Mouse (Mus musculus): ENCODE measurements around the gene Atp8b4. TPM values are rescaled to one million over a fixed set of nuclear protein-coding genes. Genes with fewer than 3 reads are reported as not detected.

Gene Atp8b4
- polyA plus RNA-seq, 1 experiment from 2014 or later = 0.13 TPM

- 90% methylated on average over 5 of the region's 5 CpGs for WGBS
Observed at GRCm38 (mm10) chr2:126358741-126359140, 141.7 kb downstream of the Atp8b4 start.

GRCm38 (mm10) chr2:126355259-126355658, 145.2 kb downstream of the Atp8b4 start:
- H3K9ac ChIP-seq (replicated peaks; ENCODE audit: low read length) = no peak overlapping the region
- H3K9me3 ChIP-seq (ENCODE audit: control insufficient read depth, low read length) = no peaks in the 10 kb centered on the region
- DNase-seq = no peak
- no peaks in the 10 kb centered on the region for H3K27me3 ChIP-seq (ENCODE audit: control insufficient read depth, insufficient read depth, low read length)
- H3K4me2 ChIP-seq (ENCODE audit: low read length) = no peak overlapping the region
- no peaks in the 10 kb centered on the region for H3K4me1 ChIP-seq (ENCODE audit: control insufficient read depth, insufficient read depth, low read length)
- WGBS = 94% methylated on average over 2 of the region's 2 CpGs
- H3K27ac ChIP-seq (replicated peaks; ENCODE audit: low read depth, low read length) = no peak overlapping the region
- no peak overlapping the region for H3K4me3 ChIP-seq (replicated peaks; ENCODE audit: low read depth, low read length)
- no peaks in the 10 kb centered on the region for H3K36me3 ChIP-seq (ENCODE audit: control insufficient read depth, insufficient read depth, low read length)
- ATAC-seq (ENCODE audit: low FRiP score, low TSS enrichment) = no peak

More at GRCm38 (mm10) chr2:126358741-126359140, 141.7 kb downstream of the Atp8b4 start:
- no peak for ATAC-seq (ENCODE audit: low FRiP score, low TSS enrichment)
- H3K9ac ChIP-seq (replicated peaks; ENCODE audit: low read length) = no peak overlapping the region
- H3K36me3 ChIP-seq (ENCODE audit: control insufficient read depth, insufficient read depth, low read length) = no peaks in the 10 kb centered on the region
- H3K4me2 ChIP-seq (ENCODE audit: low read length) = no peak overlapping the region
- no peaks in the 10 kb centered on the region for H3K27me3 ChIP-seq (ENCODE audit: control insufficient read depth, insufficient read depth, low read length)
- H3K4me1 ChIP-seq (ENCODE audit: control insufficient read depth, insufficient read depth, low read length) = no peaks in the 10 kb centered on the region
- DNase-seq = no peak
- H3K4me3 ChIP-seq (replicated peaks; ENCODE audit: low read depth, low read length) = no peak overlapping the region
- H3K9me3 ChIP-seq (ENCODE audit: control insufficient read depth, low read length) = no peaks in the 10 kb centered on the region
- H3K27ac ChIP-seq (replicated peaks; ENCODE audit: low read depth, low read length) = no peak overlapping the region

- H3K4me3 ChIP-seq (replicated peaks; ENCODE audit: low read depth, low read length) = no peak overlapping the region
- H3K9ac ChIP-seq (replicated peaks; ENCODE audit: low read length) = no peak overlapping the region
- ATAC-seq (ENCODE audit: low FRiP score, low TSS enrichment) (no peak), DNase-seq (no peak)
- H3K4me2 ChIP-seq (ENCODE audit: low read length) = no peak overlapping the region
- WGBS = 83% methylated on average over 1 of the region's 1 CpGs
- no peaks in the 10 kb centered on the region for H3K36me3 ChIP-seq (ENCODE audit: control insufficient read depth, insufficient read depth, low read length)
- H3K4me1 ChIP-seq (ENCODE audit: control insufficient read depth, insufficient read depth, low read length) = no peaks in the 10 kb centered on the region
- H3K27ac ChIP-seq (replicated peaks; ENCODE audit: low read depth, low read length) = no peak overlapping the region
- H3K27me3 ChIP-seq (ENCODE audit: control insufficient read depth, insufficient read depth, low read length) = no peaks in the 10 kb centered on the region
- no peaks in the 10 kb centered on the region for H3K9me3 ChIP-seq (ENCODE audit: control insufficient read depth, low read length)
Observed at GRCm38 (mm10) chr2:126351811-126352210, 148.7 kb downstream of the Atp8b4 start.

- H3K4me2 ChIP-seq (ENCODE audit: low read length) = no peak overlapping the region
- no peaks in the 10 kb centered on the region for H3K36me3 ChIP-seq (ENCODE audit: control insufficient read depth, insufficient read depth, low read length)
- H3K9ac ChIP-seq (replicated peaks; ENCODE audit: low read length) = no peak overlapping the region
- no peak overlapping the region for H3K27ac ChIP-seq (replicated peaks; ENCODE audit: low read depth, low read length)
- no peaks in the 10 kb centered on the region for H3K4me1 ChIP-seq (ENCODE audit: control insufficient read depth, insufficient read depth, low read length)
- DNase-seq (no peak), ATAC-seq (ENCODE audit: low FRiP score, low TSS enrichment) (no peak)
- no peaks in the 10 kb centered on the region for H3K9me3 ChIP-seq (ENCODE audit: control insufficient read depth, low read length)
- no peak overlapping the region for H3K4me3 ChIP-seq (replicated peaks; ENCODE audit: low read depth, low read length)
- WGBS = 73% methylated on average over 3 of the region's 3 CpGs
- no peaks in the 10 kb centered on the region for H3K27me3 ChIP-seq (ENCODE audit: control insufficient read depth, insufficient read depth, low read length)
Observed at GRCm38 (mm10) chr2:126343026-126343593, 157.4 kb downstream of the Atp8b4 start.

GRCm38 (mm10) chr2:126341521-126341920, 159.0 kb downstream of the Atp8b4 start:
- no peak for DNase-seq
- Histone ChIP-seq H3K4me1 (ENCODE audit: control insufficient read depth, insufficient read depth, low read length) (no peaks in the 10 kb centered on the region), H3K4me3 (replicated peaks; ENCODE audit: low read depth, low read length) (no peak overlapping the region), H3K4me2 (ENCODE audit: low read length) (no peak overlapping the region), H3K27me3 (ENCODE audit: control insufficient read depth, insufficient read depth, low read length) (no peaks in the 10 kb centered on the region), H3K9ac (replicated peaks; ENCODE audit: low read length) (no peak overlapping the region), H3K27ac (replicated peaks; ENCODE audit: low read depth, low read length) (no peak overlapping the region), H3K36me3 (ENCODE audit: control insufficient read depth, insufficient read depth, low read length) (no peaks in the 10 kb centered on the region), H3K9me3 (ENCODE audit: control insufficient read depth, low read length) (no peaks in the 10 kb centered on the region)
- WGBS = 92% methylated on average over 8 of the region's 8 CpGs
- no peak for ATAC-seq (ENCODE audit: low FRiP score, low TSS enrichment)

- DNase-seq (no peak), ATAC-seq (ENCODE audit: low FRiP score, low TSS enrichment) (no peak)
- H3K9ac ChIP-seq (replicated peaks; ENCODE audit: low read length) = no peak overlapping the region
- no peak overlapping the region for H3K27ac ChIP-seq (replicated peaks; ENCODE audit: low read depth, low read length)
- 84% methylated on average over 7 of the region's 7 CpGs for WGBS
- no peak overlapping the region for H3K4me3 ChIP-seq (replicated peaks; ENCODE audit: low read depth, low read length)
- no peaks in the 10 kb centered on the region for H3K9me3 ChIP-seq (ENCODE audit: control insufficient read depth, low read length)
- H3K4me1 ChIP-seq (ENCODE audit: control insufficient read depth, insufficient read depth, low read length) = no peaks in the 10 kb centered on the region
- no peaks in the 10 kb centered on the region for H3K27me3 ChIP-seq (ENCODE audit: control insufficient read depth, insufficient read depth, low read length)
- H3K36me3 ChIP-seq (ENCODE audit: control insufficient read depth, insufficient read depth, low read length) = no peaks in the 10 kb centered on the region
- H3K4me2 ChIP-seq (ENCODE audit: low read length) = no peak overlapping the region
Observed at GRCm38 (mm10) chr2:126340201-126340600, 160.3 kb downstream of the Atp8b4 start.

GRCm38 (mm10) chr2:126339516-126339915, 161.0 kb downstream of the Atp8b4 start:
- WGBS = 65% methylated on average over 8 of the region's 8 CpGs
- no peaks in the 10 kb centered on the region for H3K9me3 ChIP-seq (ENCODE audit: control insufficient read depth, low read length)
- H3K4me3 ChIP-seq (replicated peaks; ENCODE audit: low read depth, low read length) = no peak overlapping the region
- no peak overlapping the region for H3K9ac ChIP-seq (replicated peaks; ENCODE audit: low read length)
- H3K36me3 ChIP-seq (ENCODE audit: control insufficient read depth, insufficient read depth, low read length) = no peaks in the 10 kb centered on the region
- no peaks in the 10 kb centered on the region for H3K4me1 ChIP-seq (ENCODE audit: control insufficient read depth, insufficient read depth, low read length)
- no peak overlapping the region for H3K27ac ChIP-seq (replicated peaks; ENCODE audit: low read depth, low read length)
- no peak for DNase-seq
- no peak overlapping the region for H3K4me2 ChIP-seq (ENCODE audit: low read length)
- no peaks in the 10 kb centered on the region for H3K27me3 ChIP-seq (ENCODE audit: control insufficient read depth, insufficient read depth, low read length)
- no peak for ATAC-seq (ENCODE audit: low FRiP score, low TSS enrichment)

GRCm38 (mm10) chr2:126337143-126337542, 163.3 kb downstream of the Atp8b4 start:
- Histone ChIP-seq H3K27ac (replicated peaks; ENCODE audit: low read depth, low read length) (no peak overlapping the region), H3K4me3 (replicated peaks; ENCODE audit: low read depth, low read length) (no peak overlapping the region), H3K9me3 (ENCODE audit: control insufficient read depth, low read length) (no peaks in the 10 kb centered on the region), H3K4me2 (ENCODE audit: low read length) (no peak overlapping the region), H3K9ac (replicated peaks; ENCODE audit: low read length) (no peak overlapping the region), H3K4me1 (ENCODE audit: control insufficient read depth, insufficient read depth, low read length) (no peaks in the 10 kb centered on the region), H3K27me3 (ENCODE audit: control insufficient read depth, insufficient read depth, low read length) (no peaks in the 10 kb centered on the region), H3K36me3 (ENCODE audit: control insufficient read depth, insufficient read depth, low read length) (no peaks in the 10 kb centered on the region)
- DNase-seq = no peak
- 87% methylated on average over 5 of the region's 5 CpGs for WGBS
- ATAC-seq (ENCODE audit: low FRiP score, low TSS enrichment) = no peak

- no peak for DNase-seq
- Histone ChIP-seq H3K9me3 (ENCODE audit: control insufficient read depth, low read length) (no peaks in the 10 kb centered on the region), H3K27me3 (ENCODE audit: control insufficient read depth, insufficient read depth, low read length) (no peaks in the 10 kb centered on the region), H3K4me1 (ENCODE audit: control insufficient read depth, insufficient read depth, low read length) (no peaks in the 10 kb centered on the region), H3K9ac (replicated peaks; ENCODE audit: low read length) (no peak overlapping the region), H3K27ac (replicated peaks; ENCODE audit: low read depth, low read length) (no peak overlapping the region), H3K36me3 (ENCODE audit: control insufficient read depth, insufficient read depth, low read length) (no peaks in the 10 kb centered on the region), H3K4me2 (ENCODE audit: low read length) (no peak overlapping the region), H3K4me3 (replicated peaks; ENCODE audit: low read depth, low read length) (no peak overlapping the region)
- ATAC-seq (ENCODE audit: low FRiP score, low TSS enrichment) = no peak
- 86% methylated on average over 3 of the region's 3 CpGs for WGBS
Observed at GRCm38 (mm10) chr2:126331794-126332193, 168.7 kb downstream of the Atp8b4 start.

Measured in midbrain, embryonic 14.5 days (tissue).